Mouse (Mus musculus) small intestine, adult 2 months (tissue): ENCODE results near the gene Dda1.

ENCODE experiments used
- CTCF ChIP-seq: fragments of 200-500 bp; IDR thresholded peaks from 2 replicates; pipeline ENCODE4 v1.5.1; 2012; ENCODE audit warnings: low read depth, mild to moderate bottlenecking, control low read depth, inconsistent platforms, low read length, moderate library complexity, mixed read lengths; ENCODE audit not compliant: insufficient replicate concordance, insufficient read length; ENCODE audit errors: extremely low read depth
- POLR2A ChIP-seq: fragments of 200-500 bp; IDR thresholded peaks from 2 replicates; pipeline ENCODE4 v1.6.1; 2012; ENCODE audit warnings: low read depth, mild to moderate bottlenecking, control low read depth, inconsistent platforms, low read length, moderate library complexity

DNA sequence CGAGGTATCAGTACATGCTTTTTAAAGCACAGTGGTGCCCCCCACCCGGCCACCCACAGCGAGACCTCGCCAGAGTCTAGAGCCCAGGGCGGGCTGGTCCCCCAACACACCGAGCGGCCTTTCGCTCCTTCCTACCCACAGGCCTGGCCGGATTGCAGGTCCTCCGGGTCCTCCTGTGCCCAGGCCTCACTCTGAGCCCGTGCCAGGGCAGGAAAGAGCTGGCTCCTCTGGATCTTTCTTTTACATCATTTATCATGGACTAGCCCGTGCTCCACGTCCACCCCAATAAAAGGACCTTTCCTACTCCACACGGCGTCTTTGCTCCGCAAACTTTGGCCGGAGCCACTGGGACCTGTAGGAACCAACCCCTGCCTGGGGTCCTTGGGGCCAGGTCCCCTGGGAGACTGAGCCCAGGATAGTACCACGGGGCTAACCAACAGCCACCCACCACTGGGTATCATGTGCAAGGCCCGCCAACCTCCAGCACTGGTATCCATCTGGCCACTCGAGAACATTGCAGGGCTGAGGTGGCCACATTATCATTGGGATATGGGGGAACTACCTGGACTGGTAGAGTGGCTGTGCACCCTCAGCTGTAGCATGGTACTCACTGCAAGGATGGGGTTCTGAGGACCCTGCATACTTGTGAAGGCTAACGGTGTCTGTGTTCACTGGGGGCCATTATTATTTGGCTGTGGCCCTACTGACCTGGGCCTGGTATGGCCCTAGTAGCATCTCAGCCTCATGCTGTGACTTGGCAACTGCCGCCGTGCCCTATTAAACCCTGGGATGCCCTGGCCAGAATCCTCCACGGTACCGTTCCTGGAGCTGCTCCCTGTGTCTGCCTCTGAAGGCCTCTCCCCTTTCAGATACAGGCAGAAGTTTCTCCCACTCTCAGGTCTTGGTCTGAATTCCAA, 6.0 kb downstream of the Dda1 start:
- TF ChIP-seq POLR2A, result no peak
- TF ChIP-seq CTCF, result no peak
